Mouse (Mus musculus): ENCODE results near the gene Tmem131. TPM values are rescaled to one million over a fixed set of nuclear protein-coding genes. Genes with fewer than 3 reads are reported as not detected.

The Tmem131 gene
- 7.4 TPM for polyA plus RNA-seq (2017; shearing (Covaris generic))

DNA sequence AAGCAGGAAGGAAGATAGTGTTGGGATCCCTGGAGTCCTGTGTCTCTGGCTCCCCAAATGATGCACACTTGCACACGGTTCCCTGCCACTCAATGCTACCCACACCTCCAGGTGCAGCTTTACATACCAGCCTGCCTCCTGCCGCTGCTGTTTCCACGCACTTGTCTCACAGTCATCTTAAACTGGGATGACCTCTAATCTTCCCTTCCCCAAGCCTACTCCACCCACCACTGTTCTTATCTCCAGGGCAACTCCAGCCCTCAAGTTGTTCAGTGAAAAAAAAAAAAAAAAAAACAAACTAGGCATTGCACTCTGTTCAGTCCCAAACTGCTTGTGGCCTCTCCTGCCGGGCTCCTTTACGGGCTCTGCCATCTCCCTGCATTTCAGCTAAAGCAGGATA lies at the start of gene Tmem131:
TSS of gene Tmem131 (minus strand) at position 14 of the 400 bp plus-strand sequence.

DNA sequence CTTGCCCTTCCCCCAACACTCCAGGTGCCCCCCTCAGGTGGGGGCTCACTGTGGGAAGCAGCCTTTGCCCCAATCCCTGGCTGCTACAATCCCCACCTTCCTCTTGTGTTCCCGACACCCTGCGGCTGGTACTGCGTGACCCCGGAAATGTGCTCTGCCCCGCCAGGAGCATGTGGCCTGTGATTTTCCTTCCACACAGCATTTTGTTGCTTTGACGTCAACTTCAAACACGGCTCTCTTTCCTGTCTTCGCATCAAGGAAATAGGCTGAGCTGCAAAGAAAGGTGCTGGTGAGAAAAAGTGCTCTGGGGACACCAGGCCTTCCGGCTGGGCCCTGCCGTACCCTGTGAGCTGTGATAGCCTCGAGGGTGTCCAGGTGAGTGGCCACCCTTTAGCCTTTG lies 181.9 kb downstream of the Tmem131 start, which contains the start of gene Zap70:
TSS of gene Zap70 (plus strand) at position 231 of the 400 bp plus-strand sequence.

Other genes with a start within 250 kb of the Tmem131 start
- gene 4933424G06Rik, start 233.5 kb downstream of the Tmem131 start, polyA plus RNA-seq (2017; shearing (Covaris generic)) = not detected
- gene Actr1b, start 229.2 kb downstream of the Tmem131 start, polyA plus RNA-seq (2017; shearing (Covaris generic)) = 64.1 TPM
- 223 TPM for gene Zap70, start 181.9 kb downstream of the Tmem131 start, polyA plus RNA-seq (2017; shearing (Covaris generic))
- gene Vwa3b, start 82.9 kb upstream of the Tmem131 start, polyA plus RNA-seq (2017; shearing (Covaris generic)) = 0.57 TPM